Mouse (Mus musculus) hindlimb bud, embryonic 11.5 days (tissue): ENCODE data around the gene Pgap2.
"Not testable (repeated sequence)": the region's sequence is repeated elsewhere in the genome, so short reads cannot be mapped to it uniquely, and the experiment has no call there.

Source experiments
- DNase-seq: peaks from one replicate; pipeline ENCODE4 v3.0.0-alpha.2; 2012; ENCODE audit warnings: low read depth, low spot score; ENCODE audit errors: extremely low spot score

Gene Pgap2

DNA sequence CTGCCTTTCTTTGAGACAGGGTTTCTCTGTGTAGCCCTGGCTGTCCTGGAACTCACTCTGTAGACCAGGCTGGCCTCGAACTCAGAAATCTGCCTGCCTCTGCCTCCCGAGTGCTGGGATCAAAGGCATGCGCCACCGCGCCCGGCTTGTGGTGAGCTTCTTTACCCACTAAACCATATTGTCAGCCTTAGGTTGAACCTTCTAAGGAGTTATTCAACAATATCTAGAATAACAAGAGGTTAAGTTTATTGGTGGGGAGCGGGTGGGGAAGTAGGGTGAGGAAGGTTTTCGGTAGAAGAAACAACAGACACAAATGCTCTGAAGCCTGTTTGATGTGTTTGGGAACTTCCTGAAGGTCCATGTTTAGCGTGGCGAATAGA lies 56.0 kb downstream of the Pgap2 start:
- not testable (repeated sequence) for DNase-seq

DNA sequence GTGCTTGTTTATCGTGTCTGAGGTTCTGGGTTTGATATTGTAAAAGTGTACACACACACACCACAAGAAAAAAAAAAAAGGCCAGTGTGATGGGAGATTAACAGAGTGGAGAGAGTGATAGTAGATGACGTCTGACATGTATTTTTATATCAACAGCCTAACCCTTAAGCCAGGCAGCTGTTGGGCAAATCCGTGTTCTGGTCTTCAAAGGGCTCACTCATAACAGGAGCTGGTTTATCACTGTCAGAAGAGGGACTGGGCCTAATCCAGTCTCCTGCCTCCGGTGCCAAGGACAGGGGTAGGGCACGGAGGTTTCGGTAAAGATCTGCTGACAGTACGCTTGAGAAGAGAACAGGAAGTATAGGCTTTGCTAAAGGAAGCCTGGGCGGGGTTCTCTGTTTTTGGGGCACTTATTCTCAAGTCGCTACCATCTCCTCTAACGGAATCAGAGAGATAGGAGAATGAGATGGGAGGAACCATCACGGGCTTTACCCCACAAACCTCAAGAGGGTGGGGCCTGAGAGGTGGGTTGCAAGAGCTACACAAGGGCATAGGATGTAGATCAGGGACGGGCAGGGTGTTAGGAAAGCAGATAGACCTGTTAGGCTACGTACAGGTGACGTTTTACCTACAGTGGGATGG lies 56.5 kb downstream of the Pgap2 start:
- no peak for DNase-seq

DNA sequence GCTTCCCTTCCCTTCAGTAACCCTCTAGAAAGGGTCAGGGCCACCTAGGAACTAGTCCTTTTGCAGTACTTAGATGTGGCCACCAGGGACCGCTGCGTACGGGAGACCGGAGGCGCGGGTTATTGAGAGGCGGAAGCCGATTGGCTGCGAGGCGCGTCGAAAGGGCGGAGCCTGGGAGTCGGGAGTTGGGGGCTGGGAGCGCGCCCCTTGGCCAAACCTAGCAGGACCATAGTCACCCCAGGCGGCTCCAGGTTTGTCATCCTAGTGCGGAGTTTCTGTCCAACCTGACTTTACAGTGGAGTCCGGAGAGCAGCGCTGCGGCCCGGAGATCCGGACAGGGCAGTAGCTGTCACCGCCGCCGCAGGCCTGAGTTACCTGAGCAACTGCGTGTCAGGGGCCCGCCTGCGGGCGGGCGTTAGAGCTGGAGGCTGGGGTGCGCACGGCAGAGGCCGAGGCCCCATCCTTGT lies 57.1 kb downstream of the Pgap2 start:
- DNase-seq: no peak

- no peak for DNase-seq
These were observed 57.8 kb downstream of the Pgap2 start, which contains the start of gene Stim1 for GRCm38 (mm10) chr7:102267601-102268394. Gene Stim1 (plus strand): TSS chr7:102267806.

DNA sequence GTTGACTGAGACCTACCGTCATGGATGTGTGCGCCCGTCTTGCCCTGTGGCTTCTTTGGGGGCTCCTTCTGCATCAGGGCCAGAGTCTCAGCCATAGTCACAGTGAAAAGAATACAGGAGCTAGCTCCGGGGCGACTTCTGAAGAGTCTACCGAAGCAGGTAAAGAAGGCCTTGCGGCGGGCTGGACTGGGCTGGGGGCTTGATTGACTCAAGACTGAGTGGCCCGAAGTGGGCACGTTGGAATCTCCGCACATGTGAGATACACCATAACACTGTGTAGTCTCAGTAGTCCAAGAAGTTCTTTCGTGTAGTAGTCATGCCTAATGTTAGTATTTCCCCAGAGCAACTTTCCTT lies 58.4 kb downstream of the Pgap2 start:
- no peak for DNase-seq

GRCm38 (mm10) chr7:102272422-102272948 lies 62.5 kb downstream of the Pgap2 start:
- DNase-seq: no peak

DNA sequence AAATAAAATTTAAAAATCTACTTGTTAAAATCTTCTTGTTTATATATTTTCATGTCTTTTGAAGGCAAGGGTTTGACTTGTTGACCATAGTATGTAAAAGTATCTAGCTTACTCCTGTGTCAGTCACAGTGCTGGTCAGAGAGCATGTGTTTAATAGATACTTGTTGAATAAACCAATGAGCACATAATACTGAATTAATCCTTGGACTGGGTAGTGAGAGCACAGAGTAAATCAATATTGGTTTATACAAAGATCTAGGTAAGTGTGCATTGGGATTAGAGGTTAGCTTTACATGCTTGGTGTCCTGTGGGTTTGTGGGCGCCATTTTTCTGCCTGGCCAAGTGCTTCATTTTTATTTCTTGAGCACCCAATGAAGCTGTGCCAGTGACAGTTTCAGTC lies 71.4 kb downstream of the Pgap2 start:
- no peak for DNase-seq

DNA sequence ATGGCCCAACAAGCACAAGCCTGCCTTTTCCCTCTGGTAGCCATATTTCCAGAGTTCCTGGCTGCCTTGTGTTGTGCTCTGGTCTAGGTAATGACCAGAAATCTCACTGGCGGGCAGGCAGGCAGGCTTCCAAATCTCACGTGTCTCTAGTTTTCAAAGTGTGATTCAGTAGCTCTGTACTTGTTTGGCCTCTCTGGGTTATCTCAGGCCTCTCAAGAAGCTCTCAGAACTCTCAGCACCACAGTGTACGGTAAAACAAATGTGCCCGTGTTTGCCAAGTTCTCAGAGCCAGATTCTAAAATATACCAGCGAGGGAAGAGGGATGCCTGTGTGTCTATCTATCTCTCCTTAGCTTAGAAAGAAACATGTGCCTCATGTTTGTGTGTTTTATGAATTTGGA lies 72.3 kb downstream of the Pgap2 start:
- no peak for DNase-seq
